In genomic region chr13:99630800-99631199, GRCm38 (mm10) we compare ENCODE assay signal across 28 mouse cellular contexts.
"Had no signal": no experiment of that assay in that cellular context is flagged by ENCODE, and none has a peak within 500 bp of the region (broad histone marks: within the 10 kb centered on the region; RNA-seq: fewer than 3 reads in every experiment).

No protein-coding gene starts in this region.

- DNase-seq: gastrocnemius, adult 2 months; gastrocnemius, postnatal 10 days; gastrocnemius, postnatal 25 days; heart, adult 2 months; heart, postnatal 14 days; heart, postnatal 36 days; kidney, adult 18-20 months; kidney, adult 8-10 months; kidney, postnatal 10 days; kidney, postnatal 25 days; kidney, postnatal 4 days; liver; liver, embryonic 13.5 days had no signal

- H3K9ac ChIP-seq: heart, embryonic 13.5 days; heart, embryonic 15.5 days; hindbrain, embryonic 12.5 days; hindbrain, embryonic 14.5 days; intestine, embryonic 15.5 days; limb, embryonic 12.5 days; liver, embryonic 13.5 days; liver, embryonic 15.5 days had no signal

- H3K4me3 ChIP-seq: gastrocnemius, adult 2 months; heart, adult 2 months; heart, embryonic 13.5 days; heart, embryonic 15.5 days; hindbrain, embryonic 10.5 days; hindbrain, embryonic 12.5 days; intestine, embryonic 15.5 days; left cerebral cortex, adult 2 months; limb, embryonic 10.5 days; limb, embryonic 12.5 days; liver, embryonic 13.5 days; liver, embryonic 15.5 days had no signal

- H3K4me2 ChIP-seq: heart, embryonic 11.5 days; heart, embryonic 13.5 days; heart, embryonic 15.5 days; hindbrain, embryonic 12.5 days; hindbrain, embryonic 14.5 days; intestine, embryonic 15.5 days; limb, embryonic 12.5 days; liver, embryonic 11.5 days; liver, embryonic 13.5 days; liver, embryonic 15.5 days had no signal

- H3K27ac ChIP-seq: gastrocnemius, adult 2 months; heart, adult 2 months; heart, embryonic 13.5 days; heart, embryonic 15.5 days; hindbrain, embryonic 10.5 days; hindbrain, embryonic 12.5 days; hindbrain, embryonic 14.5 days; intestine, embryonic 15.5 days; left cerebral cortex, adult 2 months; limb, embryonic 10.5 days; limb, embryonic 12.5 days; liver, embryonic 13.5 days; liver, embryonic 15.5 days had no signal

- H3K36me3 ChIP-seq: heart, embryonic 13.5 days; heart, embryonic 15.5 days; hindbrain, embryonic 10.5 days; hindbrain, embryonic 12.5 days; intestine, embryonic 15.5 days; limb, embryonic 10.5 days; limb, embryonic 12.5 days; liver, embryonic 13.5 days; liver, embryonic 15.5 days had no signal

- ATAC-seq: hindbrain, embryonic 16.5 days; inflammation-experienced regulatory T-cells, adult 6 months; intestine, embryonic 15.5 days; intestine, postnatal 0 days had no signal

- H3K4me1 ChIP-seq: hindbrain, embryonic 10.5 days; hindbrain, embryonic 12.5 days; intestine, embryonic 15.5 days; limb, embryonic 10.5 days; limb, embryonic 12.5 days; liver, embryonic 13.5 days; liver, embryonic 15.5 days had no signal

- H3K27me3 ChIP-seq: heart, embryonic 13.5 days; heart, embryonic 15.5 days; hindbrain, embryonic 12.5 days; intestine, embryonic 15.5 days; limb, embryonic 12.5 days; liver, embryonic 13.5 days; liver, embryonic 15.5 days had no signal

- H3K9me3 ChIP-seq: heart, embryonic 13.5 days; heart, embryonic 15.5 days; hindbrain, embryonic 10.5 days; hindbrain, embryonic 12.5 days; intestine, embryonic 15.5 days; limb, embryonic 10.5 days; limb, embryonic 12.5 days; liver, embryonic 13.5 days; liver, embryonic 15.5 days had no signal
